Mouse (Mus musculus): ENCODE data around the gene Dcaf5. TPM values are rescaled to one million over a fixed set of nuclear protein-coding genes. Genes with fewer than 3 reads are reported as not detected.

Dcaf5 gene
- total RNA-seq (2012; rRNA removed) (11.0 and 13.0 TPM in 2 replicates), total RNA-seq (2014; rRNA removed) (8.2 and 9.2 TPM in 2 replicates), polyA plus RNA-seq (2012; ENCODE audit: insufficient read length, low read depth) (13.2 and 15.2 TPM in 2 replicates)

- TF ChIP-seq TCF12 (IDR thresholded peaks at IDR 0.05; ENCODE audit: low read depth, low read length) (peak; percentile 21; the same call in 1 of the 2 replicates), ETS1 (conservative IDR thresholded peaks at IDR 0.05; ENCODE audit: low read depth, low read length) (peak; percentile 60; the same call in 1 of the 2 replicates), IRF4 (IDR thresholded peaks at IDR 0.05; ENCODE audit: low read depth, low read length) (peak; percentile 23; the same call in 1 of the 2 replicates), RCOR1 (conservative IDR thresholded peaks at IDR 0.05; ENCODE audit: low read depth, low read length) (no peak), BHLHE40 (IDR thresholded peaks at IDR 0.05; ENCODE audit: low read depth, low read length) (peak; percentile 46), ELF1 (IDR thresholded peaks at IDR 0.05; ENCODE audit: low read depth, low read length) (peak; percentile 73), TBP (conservative IDR thresholded peaks at IDR 0.05; ENCODE audit: low read depth, low read length) (no peak), POLR2A (IDR thresholded peaks at IDR 0.05; ENCODE audit: low read depth, low read length) (peak; percentile 67; the same call in 1 of the 2 replicates)
- dilution Hi-C loops (cut with MboI; ENCODE audit: extremely low pct_ligation_motif_present, extremely low pct_unique_long_range_greater_than_20kb, low sequenced_read_pairs): no loop called here
- in situ Hi-C loops (cut with MboI; ENCODE audit: low pct_ligation_motif_present, low pct_unique_long_range_greater_than_20kb, low sequenced_read_pairs): no loop called here
Measured at GRCm38 (mm10) chr12:80436336-80436976, at the start of gene Dcaf5. Gene Dcaf5 (minus strand): TSS chr12:80436601.

GRCm38 (mm10) chr12:80483397-80483796 lies 47.0 kb upstream of the Dcaf5 start:
- H3K36me3 ChIP-seq (replicated peaks in 1 of 2; ENCODE audit: control insufficient read depth in 1 of 2, insufficient read depth in 1 of 2, low read length in 1 of 2): peaks cover 9 to 43% of the 10 kb centered on the region in 2 experiments
- H3K79me2 ChIP-seq (replicated peaks; ENCODE audit: control insufficient read depth, extremely low read depth, insufficient read depth, poor library complexity, severe bottlenecking): no peaks in the 10 kb centered on the region
- no peaks in the 10 kb centered on the region for H3K27me3 ChIP-seq (replicated peaks)
- no peaks in the 10 kb centered on the region for H3K9me3 ChIP-seq (replicated peaks; ENCODE audit: low read length)
- no peak for DNase-seq (ENCODE audit: extremely low read depth)
- no peak overlapping the region for H3K4me2 ChIP-seq (ENCODE audit: insufficient read depth, low read depth, poor library complexity, severe bottlenecking)
- no peak overlapping the region for H3K27ac ChIP-seq (ENCODE audit: insufficient read depth, low read depth)
- H3K9ac ChIP-seq (ENCODE audit: insufficient read depth, low read depth): no peak overlapping the region
- TF ChIP-seq CTCF (conservative IDR thresholded peaks at IDR 0.05 in 1 of 2, IDR thresholded peaks at IDR 0.05 in 1 of 2; ENCODE audit: low read depth in 2 of 2, low read length in 2 of 2): no peak; a peak in 1 of 4 replicates
- TF ChIP-seq ELF1 (IDR thresholded peaks at IDR 0.05; ENCODE audit: low read depth, low read length): no peak
- in situ Hi-C loops (cut with MboI; ENCODE audit: low pct_ligation_motif_present, low pct_unique_long_range_greater_than_20kb, low sequenced_read_pairs) (no loop called here), dilution Hi-C loops (cut with MboI; ENCODE audit: extremely low pct_ligation_motif_present, extremely low pct_unique_long_range_greater_than_20kb, low sequenced_read_pairs) (no loop called here)
- no peak overlapping the region for H3K4me3 ChIP-seq (replicated peaks in 1 of 3; ENCODE audit: low read depth in 2 of 3, low read length in 2 of 3, poor library complexity in 1 of 3)
- H3K4me1 ChIP-seq (ENCODE audit: control insufficient read depth in 1 of 2, insufficient read depth in 2 of 2): no peaks in the 10 kb centered on the region

More at GRCm38 (mm10) chr12:80436336-80436976, at the start of gene Dcaf5:
- Histone ChIP-seq H3K9ac (ENCODE audit: insufficient read depth, low read depth) (peak within 1 kb of the TSS; percentile 91), H3K79me2 (replicated peaks; ENCODE audit: control insufficient read depth, extremely low read depth, insufficient read depth, poor library complexity, severe bottlenecking) (peaks cover 39% of the 10 kb centered on the region), H3K9me3 (replicated peaks; ENCODE audit: low read length) (no peaks in the 10 kb centered on the region), H3K4me2 (ENCODE audit: insufficient read depth, low read depth, poor library complexity, severe bottlenecking) (peak within 1 kb of the TSS; percentile 53), H3K36me3 (replicated peaks in 1 of 2; ENCODE audit: control insufficient read depth in 1 of 2, insufficient read depth in 1 of 2, low read length in 1 of 2) (peaks cover 0 to 18% of the 10 kb centered on the region in 2 experiments), H3K27ac (ENCODE audit: insufficient read depth, low read depth) (peak within 1 kb of the TSS; percentile 87), H3K4me3 (replicated peaks in 1 of 3; ENCODE audit: low read depth in 2 of 3, low read length in 2 of 3, poor library complexity in 1 of 3) (peak within 1 kb of the TSS; percentile 79 to 96 (median 90)), H3K27me3 (replicated peaks) (peaks cover 1% of the 10 kb centered on the region), H3K4me1 (ENCODE audit: control insufficient read depth in 1 of 2, insufficient read depth in 2 of 2) (peaks cover 4 to 11% of the 10 kb centered on the region in 2 experiments)
- DNase-seq (ENCODE audit: extremely low read depth): peak; percentile 57

DNA sequence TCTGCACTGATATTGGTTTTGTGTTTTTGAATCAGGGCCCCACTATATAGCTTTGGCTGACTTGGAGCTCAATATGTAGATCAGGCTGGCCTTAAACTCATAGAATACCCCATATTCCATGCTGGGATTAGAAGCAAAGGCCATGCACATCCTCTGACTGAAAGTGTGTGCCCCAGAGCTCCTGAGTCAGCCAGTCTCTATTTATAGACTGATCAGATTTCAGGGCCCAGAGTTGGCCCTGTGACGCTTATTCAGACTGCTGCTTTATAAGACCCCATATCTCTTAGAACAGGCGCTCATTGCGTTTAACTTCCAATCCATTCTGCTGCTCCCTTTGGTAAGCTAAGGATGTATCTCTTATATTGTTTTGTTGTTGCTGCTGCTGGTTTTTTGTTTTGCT lies 43.6 kb upstream of the Dcaf5 start:
- H3K9me3 ChIP-seq (replicated peaks; ENCODE audit: low read length): no peaks in the 10 kb centered on the region
- H3K4me1 ChIP-seq (ENCODE audit: control insufficient read depth in 1 of 2, insufficient read depth in 2 of 2): no peaks in the 10 kb centered on the region
- H3K36me3 ChIP-seq (replicated peaks in 1 of 2; ENCODE audit: control insufficient read depth in 1 of 2, insufficient read depth in 1 of 2, low read length in 1 of 2): peaks cover 9 to 36% of the 10 kb centered on the region in 2 experiments
- dilution Hi-C loops (cut with MboI; ENCODE audit: extremely low pct_ligation_motif_present, extremely low pct_unique_long_range_greater_than_20kb, low sequenced_read_pairs): no loop called here
- no peak for DNase-seq (ENCODE audit: extremely low read depth)
- no peak for TF ChIP-seq HCFC1 (IDR thresholded peaks at IDR 0.05; ENCODE audit: low read depth, low read length)
- TF ChIP-seq ZKSCAN1 (IDR thresholded peaks at IDR 0.05; ENCODE audit: borderline replicate concordance, low read depth, low read length): no peak
- TF ChIP-seq JUN (IDR thresholded peaks at IDR 0.05; ENCODE audit: insufficient read depth, low read depth, low read length): no peak
- no peak for TF ChIP-seq RAD21 (IDR thresholded peaks at IDR 0.05; ENCODE audit: low read depth, low read length)
- TF ChIP-seq TCF12 (IDR thresholded peaks at IDR 0.05; ENCODE audit: low read depth, low read length): no peak
- no peak overlapping the region for H3K27ac ChIP-seq (ENCODE audit: insufficient read depth, low read depth)
- H3K4me3 ChIP-seq (replicated peaks in 1 of 3; ENCODE audit: low read depth in 2 of 3, low read length in 2 of 3, poor library complexity in 1 of 3): no peak overlapping the region
- in situ Hi-C loops (cut with MboI; ENCODE audit: low pct_ligation_motif_present, low pct_unique_long_range_greater_than_20kb, low sequenced_read_pairs): no loop called here
- H3K9ac ChIP-seq (ENCODE audit: insufficient read depth, low read depth): no peak overlapping the region
- H3K4me2 ChIP-seq (ENCODE audit: insufficient read depth, low read depth, poor library complexity, severe bottlenecking): no peak overlapping the region
- H3K27me3 ChIP-seq (replicated peaks): no peaks in the 10 kb centered on the region
- peaks cover 1% of the 10 kb centered on the region; the same call in 1 of the 2 replicates for H3K79me2 ChIP-seq (replicated peaks; ENCODE audit: control insufficient read depth, extremely low read depth, insufficient read depth, poor library complexity, severe bottlenecking)

Measured in CH12.LX (cell line).